Mouse (Mus musculus) heart, embryonic 16.5 days (tissue): Measurements from ENCODE around the gene Csgalnact2. TPM values are rescaled to one million over a fixed set of nuclear protein-coding genes. Genes with fewer than 3 reads are reported as not detected.

Experiments
- ATAC-seq: fragments of 200-750 bp; cut with Nextera tagmentation; replicated peaks from 2 replicates; pipeline ENCODE4 v1.8.0; 2017; ENCODE audit warnings: moderate number of reproducible peaks; ENCODE audit not compliant: insufficient read depth, low FRiP score; ENCODE audit errors: extremely low read depth
- H3K27ac ChIP-seq: fragments of 300-500 bp; sonication (generic); 2 replicates; pipeline ENCODE4 v1.5.1; 2014; ENCODE audit warnings: mild to moderate bottlenecking, low read length, control low read depth, moderate library complexity
- H3K27me3 ChIP-seq: fragments of 300-500 bp; sonication (generic); 2 replicates; pipeline ENCODE4 v1.6.1; 2014; ENCODE audit warnings: low read length, mixed read lengths; ENCODE audit not compliant: control insufficient read depth, insufficient read depth
- H3K36me3 ChIP-seq: fragments of 300-500 bp; sonication (generic); 2 replicates; pipeline ENCODE4 v1.6.1; 2014; ENCODE audit not compliant: control insufficient read depth, insufficient read depth
- H3K4me1 ChIP-seq: fragments of 300-500 bp; sonication (generic); 2 replicates; pipeline ENCODE4 v1.6.1; 2014; ENCODE audit warnings: low read length, mixed read lengths; ENCODE audit not compliant: control insufficient read depth, insufficient read depth
- H3K4me2 ChIP-seq: fragments of 300-500 bp; sonication (generic); 2 replicates; pipeline ENCODE4 v1.6.1; 2014; ENCODE audit warnings: low read depth, mild to moderate bottlenecking, control low read depth, low read length
- H3K4me3 ChIP-seq: fragments of 300-500 bp; sonication (generic); 2 replicates; pipeline ENCODE4 v1.5.1; 2014; ENCODE audit warnings: mild to moderate bottlenecking, control low read depth, low read length
- H3K9ac ChIP-seq: fragments of 300-500 bp; sonication (generic); 2 replicates; pipeline ENCODE4 v1.6.1; 2014; ENCODE audit warnings: low read length, control low read depth
- H3K9me3 ChIP-seq: fragments of 300-500 bp; sonication (generic); replicated peaks from 2 replicates; pipeline ENCODE4 v1.6.1; 2016; ENCODE audit warnings: low read length; ENCODE audit not compliant: control insufficient read depth
- WGBS: fragments of 180-500 bp; shearing (Covaris S2); extraction: QIAGEN DNeasy Blood & Tissue Kit; methylation state at CpG from one replicate; pipeline ENCODE4 v1.1.7; 2014; 5-methylcytosine and 5-hydroxymethylcytosine counted together
- polyA plus RNA-seq: library from polyadenylated mRNA; unstranded; fragments of >200 nt; fragmentation: Nextera tagmentation; extraction: Ambion mirVana; gene quantifications from 2 replicates; pipeline ENCODE4 v1.2.1, GENCODE M21; 2015

Csgalnact2 gene
- polyA plus RNA-seq, 1 experiment from 2014 or later = 12.1 TPM

GRCm38 (mm10) chr6:118150988-118151387, 12.0 kb upstream of the Csgalnact2 start:
- H3K9ac ChIP-seq = no peak overlapping the region
- 68% methylated on average over 8 of the region's 8 CpGs for WGBS
- no peaks in the 10 kb centered on the region for H3K27me3 ChIP-seq
- ATAC-seq = no peak
- H3K9me3 ChIP-seq = no peaks in the 10 kb centered on the region
- H3K27ac ChIP-seq = no peak overlapping the region
- no peak overlapping the region for H3K4me3 ChIP-seq
- H3K4me2 ChIP-seq = no peak overlapping the region
- no peaks in the 10 kb centered on the region for H3K36me3 ChIP-seq
- H3K4me1 ChIP-seq = no peaks in the 10 kb centered on the region

- H3K27ac ChIP-seq = no peak overlapping the region
- no peaks in the 10 kb centered on the region for H3K36me3 ChIP-seq
- H3K27me3 ChIP-seq = no peaks in the 10 kb centered on the region
- no peaks in the 10 kb centered on the region for H3K9me3 ChIP-seq
- no peak overlapping the region for H3K4me3 ChIP-seq
- no peak for ATAC-seq
- no peak overlapping the region for H3K4me2 ChIP-seq
- WGBS = 77% methylated on average over 2 of the region's 2 CpGs
- H3K9ac ChIP-seq = no peak overlapping the region
- no peaks in the 10 kb centered on the region for H3K4me1 ChIP-seq
Measured at GRCm38 (mm10) chr6:118150538-118150937, 11.6 kb upstream of the Csgalnact2 start.

GRCm38 (mm10) chr6:118150128-118150527, 11.2 kb upstream of the Csgalnact2 start:
- Histone ChIP-seq H3K4me2 (no peak overlapping the region), H3K27ac (no peak overlapping the region), H3K9ac (no peak overlapping the region), H3K36me3 (no peaks in the 10 kb centered on the region), H3K4me3 (no peak overlapping the region), H3K4me1 (no peaks in the 10 kb centered on the region), H3K9me3 (no peaks in the 10 kb centered on the region), H3K27me3 (no peaks in the 10 kb centered on the region)
- 79% methylated on average over 4 of the region's 4 CpGs for WGBS
- ATAC-seq = no peak

GRCm38 (mm10) chr6:118140961-118141360, 2.0 kb upstream of the Csgalnact2 start:
- 71% methylated on average over 6 of the region's 6 CpGs for WGBS
- no peaks in the 10 kb centered on the region for H3K36me3 ChIP-seq
- ATAC-seq = no peak
- no peak overlapping the region for H3K27ac ChIP-seq
- H3K4me3 ChIP-seq = no peak overlapping the region
- no peak overlapping the region for H3K9ac ChIP-seq
- H3K9me3 ChIP-seq = peaks cover 6% of the 10 kb centered on the region
- peaks cover 2% of the 10 kb centered on the region; the same call in 1 of the 2 replicates for H3K4me1 ChIP-seq
- no peak overlapping the region for H3K4me2 ChIP-seq
- H3K27me3 ChIP-seq = no peaks in the 10 kb centered on the region

GRCm38 (mm10) chr6:118137148-118137547, 1.8 kb downstream of the Csgalnact2 start:
- Histone ChIP-seq H3K27me3 (no peaks in the 10 kb centered on the region), H3K27ac (no peak overlapping the region), H3K9ac (no peak overlapping the region), H3K4me3 (no peak overlapping the region), H3K4me1 (peaks cover 2% of the 10 kb centered on the region; the same call in 1 of the 2 replicates), H3K4me2 (no peak overlapping the region), H3K9me3 (no peaks in the 10 kb centered on the region), H3K36me3 (no peaks in the 10 kb centered on the region)
- WGBS = 70% methylated on average over 2 of the region's 2 CpGs
- ATAC-seq = no peak

GRCm38 (mm10) chr6:118134461-118134860, 4.5 kb downstream of the Csgalnact2 start:
- WGBS = 68% methylated on average over 1 of the region's 1 CpGs
- Histone ChIP-seq H3K4me3 (no peak overlapping the region), H3K36me3 (no peaks in the 10 kb centered on the region), H3K9ac (no peak overlapping the region), H3K27ac (no peak overlapping the region), H3K9me3 (no peaks in the 10 kb centered on the region), H3K4me2 (no peak overlapping the region), H3K4me1 (peaks cover 6% of the 10 kb centered on the region), H3K27me3 (no peaks in the 10 kb centered on the region)
- no peak for ATAC-seq

GRCm38 (mm10) chr6:118130022-118130421, 8.9 kb downstream of the Csgalnact2 start:
- H3K9me3 ChIP-seq = no peaks in the 10 kb centered on the region
- H3K27ac ChIP-seq = peak overlapping the region; percentile 17; the same call in 1 of the 2 replicates
- no peak overlapping the region for H3K4me3 ChIP-seq
- 66% methylated on average over 2 of the region's 2 CpGs for WGBS
- H3K9ac ChIP-seq = no peak overlapping the region
- ATAC-seq = no peak
- peaks cover 23% of the 10 kb centered on the region for H3K4me1 ChIP-seq
- H3K36me3 ChIP-seq = peaks cover 3% of the 10 kb centered on the region
- no peak overlapping the region for H3K4me2 ChIP-seq
- no peaks in the 10 kb centered on the region for H3K27me3 ChIP-seq

- H3K4me2 ChIP-seq = peak overlapping the region; percentile 9; the same call in 1 of the 2 replicates
- no peaks in the 10 kb centered on the region for H3K9me3 ChIP-seq
- H3K4me3 ChIP-seq = no peak overlapping the region
- H3K27me3 ChIP-seq = no peaks in the 10 kb centered on the region
- ATAC-seq = no peak
- 10% methylated on average over 6 of the region's 6 CpGs for WGBS
- peaks cover 10% of the 10 kb centered on the region for H3K36me3 ChIP-seq
- peaks cover 23% of the 10 kb centered on the region for H3K4me1 ChIP-seq
- H3K9ac ChIP-seq = no peak overlapping the region
- peak overlapping the region; percentile 57 for H3K27ac ChIP-seq
Measured at GRCm38 (mm10) chr6:118127827-118128487, 11.0 kb downstream of the Csgalnact2 start.

- peaks cover 23% of the 10 kb centered on the region for H3K4me1 ChIP-seq
- ATAC-seq = no peak
- 64% methylated on average over 7 of the region's 7 CpGs for WGBS
- H3K27ac ChIP-seq = no peak overlapping the region
- H3K4me3 ChIP-seq = no peak overlapping the region
- H3K9me3 ChIP-seq = no peaks in the 10 kb centered on the region
- H3K27me3 ChIP-seq = no peaks in the 10 kb centered on the region
- H3K36me3 ChIP-seq = peaks cover 13% of the 10 kb centered on the region
- no peak overlapping the region for H3K9ac ChIP-seq
- H3K4me2 ChIP-seq = no peak overlapping the region
Measured at GRCm38 (mm10) chr6:118127198-118127597, 11.7 kb downstream of the Csgalnact2 start.
